Mouse (Mus musculus) heart, postnatal 0 days (tissue): ENCODE data around the gene Papss1. TPM values are rescaled to one million over a fixed set of nuclear protein-coding genes. Genes with fewer than 3 reads are reported as not detected.
A peak's percentile ranks its signal among the peaks of the same experiment; 100 is the strongest.

Experiments used
- ATAC-seq: fragments of 200-750 bp; cut with Nextera tagmentation; 2 replicates; pipeline ENCODE4 v1.8.0; 2017; ENCODE audit warnings: low read depth, moderate number of reproducible peaks, moderate library complexity; ENCODE audit not compliant: insufficient read depth
- DNase-seq: peaks from one replicate; pipeline ENCODE4 v3.0.0-alpha.2; 2016; ENCODE audit warnings: low spot score
- H3K27ac ChIP-seq: fragments of 300-500 bp; sonication (generic); 2 replicates; pipeline ENCODE4 v1.5.1; 2014; ENCODE audit warnings: low read depth, mild to moderate bottlenecking
- H3K27me3 ChIP-seq: fragments of 300-500 bp; sonication (generic); 2 replicates; pipeline ENCODE4 v1.6.1; 2014; ENCODE audit warnings: low read length, mixed read lengths; ENCODE audit not compliant: control insufficient read depth, insufficient read depth
- H3K36me3 ChIP-seq: fragments of 300-500 bp; sonication (generic); replicated peaks from 2 replicates; pipeline ENCODE4 v1.6.1; 2014; ENCODE audit warnings: low read length, mixed read lengths; ENCODE audit not compliant: control insufficient read depth, insufficient read depth
- H3K4me1 ChIP-seq: fragments of 300-500 bp; sonication (generic); 2 replicates; pipeline ENCODE4 v1.6.1; 2014; ENCODE audit warnings: antibody characterized with exemption; ENCODE audit not compliant: control insufficient read depth, insufficient read depth
- H3K4me2 ChIP-seq: fragments of 300-500 bp; sonication (generic); 2 replicates; pipeline ENCODE4 v1.6.1; 2014; ENCODE audit warnings: low read depth, mild to moderate bottlenecking, low read length, moderate library complexity
- H3K4me3 ChIP-seq: fragments of 300-500 bp; sonication (generic); 2 replicates; pipeline ENCODE4 v1.5.1; 2014; ENCODE audit warnings: low read depth, low read length
- H3K9ac ChIP-seq: fragments of 300-500 bp; sonication (generic); replicated peaks from 2 replicates; pipeline ENCODE4 v1.6.1; 2014; ENCODE audit warnings: low read depth, low read length, mixed read lengths
- H3K9me3 ChIP-seq: fragments of 300-500 bp; sonication (generic); replicated peaks from 2 replicates; pipeline ENCODE4 v1.6.1; 2016; ENCODE audit warnings: low read length; ENCODE audit not compliant: control insufficient read depth
- CTCF ChIP-seq: IDR thresholded peaks from 2 replicates; pipeline ENCODE4 v1.5.1; 2016; ENCODE audit warnings: antibody characterized with exemption, control low read depth, low read depth
- EP300 ChIP-seq: IDR thresholded peaks from 2 replicates; pipeline ENCODE4 v1.6.1; 2016; ENCODE audit warnings: antibody characterized with exemption, low read depth
- whole genome bisulfite sequencing: fragments of 180-500 bp; shearing (Covaris S2); extraction: QIAGEN DNeasy Blood & Tissue Kit; methylation state at CpG from one replicate; pipeline ENCODE4 v1.1.7; 2014; 5-methylcytosine and 5-hydroxymethylcytosine counted together
- polyA plus RNA-seq: library from polyadenylated mRNA; unstranded; fragments of >200 nt; fragmentation: Nextera tagmentation; extraction: Ambion mirVana; gene quantifications from 2 replicates; pipeline ENCODE4 v1.2.1, GENCODE M21; 2015
- total RNA-seq: library from RNA; depleted of rRNA; stranded (reverse); fragments of >200 nt; gene quantifications from 2 replicates; pipeline ENCODE4 v1.2.3, GENCODE M21; 2014; ENCODE audit warnings: low replicate concordance; rRNA removed

Gene Papss1
- total RNA-seq (28.2 and 32.3 TPM in 2 replicates), polyA plus RNA-seq (22.0 and 22.6 TPM in 2 replicates)

DNA sequence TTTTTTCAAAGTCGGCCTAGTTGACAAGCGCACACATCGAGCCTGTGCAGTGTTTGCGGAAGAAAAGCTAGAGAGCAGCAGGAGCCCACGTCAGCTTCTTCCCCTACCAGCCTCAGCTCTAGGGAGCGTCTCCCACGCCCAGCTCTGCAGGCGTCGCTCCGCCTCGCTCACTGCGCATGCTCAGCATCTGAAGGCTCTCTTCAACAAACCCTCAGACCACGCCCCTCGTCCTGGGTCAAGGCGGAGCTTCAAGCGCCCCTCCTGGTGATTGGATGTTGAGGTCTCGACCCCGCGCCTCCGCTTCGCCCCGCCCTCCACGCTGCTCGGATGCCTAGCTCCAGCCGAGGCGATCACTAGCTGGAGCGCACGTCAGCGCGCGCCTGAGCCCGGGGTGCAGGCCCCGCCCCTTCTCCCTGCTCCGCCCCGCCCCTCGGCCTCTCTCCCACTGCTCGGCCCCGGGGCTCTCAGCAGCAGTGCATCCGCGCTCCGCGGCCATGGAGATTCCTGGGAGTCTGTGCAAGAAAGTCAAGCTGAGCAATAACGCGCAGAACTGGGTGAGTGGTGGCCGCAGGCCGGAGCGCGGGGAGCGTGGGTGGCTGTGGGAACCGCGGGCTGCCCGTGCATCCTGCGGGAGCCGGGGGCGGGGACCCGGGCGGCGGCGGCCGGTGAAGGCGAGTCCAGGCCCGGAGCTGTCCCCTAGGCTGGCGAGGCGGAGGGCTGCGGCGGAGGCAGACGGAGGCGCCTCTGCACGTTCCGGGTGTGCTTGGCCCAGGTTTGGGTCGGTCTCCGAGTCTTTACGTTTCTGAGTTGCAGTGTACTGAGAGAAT is at the start of gene Papss1:
Papss1 (plus strand) TSS at position 339 of the 827 bp plus-strand sequence.
- H3K36me3 ChIP-seq = no peaks in the 10 kb centered on the region; the same call in 1 of the 2 replicates
- ATAC-seq (peak; percentile 99), DNase-seq (peak; percentile 100)
- peak within 1 kb of the TSS; percentile 79 for H3K27ac ChIP-seq
- peak within 1 kb of the TSS; percentile 68 for H3K9ac ChIP-seq
- under 1% methylated on average over 63 of the region's 73 CpGs for WGBS
- no peaks in the 10 kb centered on the region for H3K9me3 ChIP-seq
- H3K4me1 ChIP-seq = peaks cover 4% of the 10 kb centered on the region; the same call in 1 of the 2 replicates
- H3K27me3 ChIP-seq = no peaks in the 10 kb centered on the region
- no peak for TF ChIP-seq EP300
- TF ChIP-seq CTCF = 0 out of 2 replicates have a peak, but pooled peaks have one; percentile 17
- H3K4me2 ChIP-seq = peak within 1 kb of the TSS; percentile 62
- H3K4me3 ChIP-seq = peak within 1 kb of the TSS; percentile 74

DNA sequence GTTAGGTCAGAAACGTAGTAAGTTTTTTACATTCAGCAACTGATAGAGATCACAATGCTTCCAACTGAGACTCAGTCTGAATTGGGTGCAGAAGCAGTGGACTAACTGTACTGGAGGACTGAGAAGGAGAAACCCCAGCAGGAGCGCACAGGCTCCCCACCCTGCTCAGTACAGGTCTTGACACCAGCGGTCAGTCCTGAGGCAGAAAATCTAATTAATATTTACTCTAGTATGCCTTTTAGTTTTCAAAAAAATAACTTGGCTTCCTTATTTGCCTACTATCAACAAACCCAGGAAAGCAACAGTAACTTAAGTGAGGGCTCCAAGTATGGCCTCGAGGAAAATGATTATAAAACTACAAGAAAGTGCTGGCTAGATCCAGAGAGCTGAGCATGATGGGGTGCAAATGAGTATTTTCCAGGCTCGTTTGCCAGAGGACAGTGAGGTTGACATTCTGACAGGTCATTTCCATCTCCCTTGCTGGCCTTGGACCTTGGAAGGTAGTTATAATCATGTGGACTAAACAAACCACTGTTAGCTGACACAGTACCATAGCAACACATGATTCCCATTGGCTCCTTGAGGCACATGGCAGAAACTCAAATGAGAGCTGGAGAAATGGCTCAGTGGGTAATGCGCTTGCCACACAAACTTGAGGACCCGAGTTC is 48.1 kb upstream of the Papss1 start:
- ATAC-seq = no peak

DNA sequence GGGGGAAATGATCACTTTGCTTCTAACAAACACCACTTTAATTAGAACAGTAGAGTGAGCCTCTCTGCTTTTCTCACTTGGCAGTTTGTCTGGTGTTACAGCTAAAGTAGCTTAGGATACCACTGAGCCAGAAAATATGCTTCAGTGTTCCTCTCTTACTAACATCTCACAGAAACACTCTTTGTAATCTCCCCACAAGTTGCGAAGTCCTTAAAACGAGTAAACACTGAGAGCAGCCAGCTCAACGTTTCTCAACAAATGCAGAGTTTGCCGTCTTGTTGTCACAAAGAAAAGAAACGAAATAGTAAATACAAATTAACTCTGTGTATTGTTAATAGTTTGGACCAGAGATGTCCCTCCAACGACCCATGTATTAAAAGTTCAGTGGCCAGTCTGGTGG is 46.8 kb upstream of the Papss1 start:
- Histone ChIP-seq H3K9me3 (no peaks in the 10 kb centered on the region), H3K4me1 (peaks cover 6% of the 10 kb centered on the region; the same call in 1 of the 2 replicates), H3K4me3 (no peak overlapping the region), H3K27ac (no peak overlapping the region), H3K36me3 (no peaks in the 10 kb centered on the region), H3K9ac (no peak overlapping the region), H3K4me2 (no peak overlapping the region), H3K27me3 (no peaks in the 10 kb centered on the region)
- DNase-seq = no peak
- 74% methylated on average over 6 of the region's 6 CpGs for WGBS
- TF ChIP-seq CTCF (no peak), EP300 (no peak)
- ATAC-seq = no peak

More for the DNA sequence above, 48.1 kb upstream of the Papss1 start:
- Histone ChIP-seq H3K4me3 (no peak overlapping the region), H3K36me3 (no peaks in the 10 kb centered on the region), H3K27me3 (no peaks in the 10 kb centered on the region), H3K9me3 (no peaks in the 10 kb centered on the region), H3K4me1 (no peaks in the 10 kb centered on the region), H3K27ac (no peak overlapping the region), H3K4me2 (no peak overlapping the region), H3K9ac (no peak overlapping the region)
- DNase-seq = no peak
- WGBS = 74% methylated on average over 7 of the region's 7 CpGs
- TF ChIP-seq CTCF = no peak
- TF ChIP-seq EP300 = no peak

DNA sequence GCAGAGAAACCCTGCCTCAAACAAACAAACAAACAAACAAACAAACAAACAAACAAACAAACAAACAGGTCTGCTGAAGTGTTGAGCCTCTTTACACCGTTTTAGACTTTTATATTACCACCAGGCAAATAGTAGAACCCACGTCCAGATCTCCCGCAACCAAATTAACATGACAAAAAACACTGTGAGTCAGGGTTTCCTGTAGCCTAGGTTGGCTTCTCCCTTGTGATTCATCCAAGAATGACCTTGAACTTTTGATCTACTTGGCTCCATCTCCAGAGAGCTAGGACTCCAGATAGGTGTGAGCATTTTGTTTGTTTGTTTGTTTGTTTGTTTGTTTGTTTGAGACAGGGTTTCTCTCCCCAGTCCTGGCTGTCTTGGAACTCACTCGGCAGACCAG is 43.4 kb upstream of the Papss1 start:
- TF ChIP-seq EP300 (no peak), CTCF (no peak)
- no peak overlapping the region for H3K9ac ChIP-seq
- no peak overlapping the region for H3K27ac ChIP-seq
- H3K4me1 ChIP-seq = peaks cover 6% of the 10 kb centered on the region; the same call in 1 of the 2 replicates
- H3K36me3 ChIP-seq = no peaks in the 10 kb centered on the region
- no peaks in the 10 kb centered on the region for H3K27me3 ChIP-seq
- H3K4me2 ChIP-seq = no peak overlapping the region
- no peak overlapping the region for H3K4me3 ChIP-seq
- no peak for ATAC-seq
- no peak for DNase-seq
- no peaks in the 10 kb centered on the region for H3K9me3 ChIP-seq
- 65% methylated on average over 4 of the region's 4 CpGs for WGBS

DNA sequence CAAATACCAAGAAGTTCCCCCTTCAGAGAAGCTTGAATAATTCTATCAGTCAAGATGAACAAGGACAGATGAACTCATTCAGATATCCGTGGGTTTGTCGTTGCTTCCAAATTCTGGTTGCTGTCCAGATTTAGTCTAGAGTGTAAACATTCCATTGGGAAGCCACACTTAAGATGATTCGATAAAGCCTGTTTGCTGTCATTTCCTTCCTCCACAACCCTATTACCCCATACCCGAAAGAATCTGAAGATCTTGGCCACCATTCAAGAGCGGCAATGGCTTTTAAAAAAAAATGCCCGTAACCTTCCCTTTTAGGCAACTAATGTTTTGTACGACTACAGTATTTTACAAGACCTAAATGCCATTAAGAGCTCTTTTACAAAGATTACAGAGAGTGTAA is 42.3 kb upstream of the Papss1 start:
- Histone ChIP-seq H3K4me3 (no peak overlapping the region), H3K36me3 (no peaks in the 10 kb centered on the region), H3K9ac (no peak overlapping the region), H3K27me3 (no peaks in the 10 kb centered on the region), H3K27ac (no peak overlapping the region), H3K9me3 (no peaks in the 10 kb centered on the region), H3K4me1 (peaks cover 6% of the 10 kb centered on the region; the same call in 1 of the 2 replicates), H3K4me2 (no peak overlapping the region)
- TF ChIP-seq CTCF (no peak), EP300 (no peak)
- DNase-seq (peak; percentile 24), ATAC-seq (no peak)
- WGBS = 27% methylated on average over 7 of the region's 7 CpGs
